In genomic region chr10:41847737-41848136, GRCm38 (mm10) we compare ENCODE assay signal across 14 mouse cellular contexts.
"Had no signal": no experiment of that assay in that cellular context is flagged by ENCODE, and none has a peak within 500 bp of the region (broad histone marks: within the 10 kb centered on the region; RNA-seq: fewer than 3 reads in every experiment).

No protein-coding gene starts in this region.

- H3K27me3 ChIP-seq: midbrain, embryonic 13.5 days; midbrain, embryonic 15.5 days; neural tube, embryonic 12.5 days; stomach, embryonic 15.5 days had no signal

- DNase-seq: lung, adult 18-20 months; lung, embryonic 14.5 days; lung, postnatal 10 days; lung, postnatal 4 days; right cerebral cortex, postnatal 14 days; thymus, adult 2 months; thymus, postnatal 25 days; thymus, postnatal 4 days had no signal

- H3K4me2 ChIP-seq: lung, embryonic 14.5 days; midbrain, embryonic 11.5 days; midbrain, embryonic 13.5 days; midbrain, embryonic 15.5 days; neural tube, embryonic 12.5 days; stomach, embryonic 15.5 days had no signal

- H3K4me1 ChIP-seq: midbrain, embryonic 13.5 days; midbrain, embryonic 15.5 days; neural tube, embryonic 12.5 days; stomach, embryonic 15.5 days had no signal

- H3K4me3 ChIP-seq: midbrain, embryonic 13.5 days; midbrain, embryonic 15.5 days; neural tube, embryonic 12.5 days; stomach, embryonic 15.5 days had no signal

- ATAC-seq: midbrain, embryonic 13.5 days; midbrain, embryonic 15.5 days had no signal

- H3K9me3 ChIP-seq: midbrain, embryonic 13.5 days; midbrain, embryonic 15.5 days; neural tube, embryonic 12.5 days; stomach, embryonic 15.5 days had no signal

- H3K27ac ChIP-seq: midbrain, embryonic 13.5 days; midbrain, embryonic 15.5 days; neural tube, embryonic 12.5 days; stomach, embryonic 15.5 days; stomach, postnatal 0 days had no signal

- H3K36me3 ChIP-seq: midbrain, embryonic 15.5 days; neural tube, embryonic 12.5 days had no signal

- H3K9ac ChIP-seq: lung, embryonic 14.5 days; midbrain, embryonic 13.5 days; midbrain, embryonic 15.5 days; neural tube, embryonic 12.5 days; stomach, embryonic 15.5 days had no signal
